Mouse (Mus musculus) E14TG2a.4 (cell line): ENCODE data around the gene Ephx1.

Experiments
- H3K27me3 ChIP-seq: 2 replicates; pipeline ENCODE4 v1.6.1; 2014; ENCODE audit warnings: low read length, control low read depth; ENCODE audit not compliant: insufficient read depth
- H3K36me3 ChIP-seq: 2 replicates; pipeline ENCODE4 v1.6.1; 2014; ENCODE audit warnings: low read length, control low read depth; ENCODE audit not compliant: insufficient read depth
- H3K4me1 ChIP-seq: replicated peaks from 2 replicates; pipeline ENCODE4 v1.6.1; 2014; ENCODE audit warnings: low read depth, low read length, control low read depth
- H3K4me3 ChIP-seq: replicated peaks from 2 replicates; pipeline ENCODE4 v1.5.1; 2014; ENCODE audit warnings: mild to moderate bottlenecking, low read length
- H3K9me3 ChIP-seq: 2 replicates; pipeline ENCODE4 v1.6.1; 2014; ENCODE audit warnings: low read length, control low read depth
- CTCF ChIP-seq: conservative IDR thresholded peaks from 2 replicates; pipeline ENCODE4 v1.5.1; 2014; ENCODE audit warnings: low read length
- NANOG ChIP-seq: IDR thresholded peaks from 2 replicates; pipeline ENCODE4 v1.6.1; 2014; ENCODE audit warnings: borderline replicate concordance, low read length, mixed read lengths
- POU5F1 ChIP-seq: IDR thresholded peaks from 2 replicates; pipeline ENCODE4 v1.6.1; 2014; ENCODE audit warnings: low read length, borderline replicate concordance

The Ephx1 gene

DNA sequence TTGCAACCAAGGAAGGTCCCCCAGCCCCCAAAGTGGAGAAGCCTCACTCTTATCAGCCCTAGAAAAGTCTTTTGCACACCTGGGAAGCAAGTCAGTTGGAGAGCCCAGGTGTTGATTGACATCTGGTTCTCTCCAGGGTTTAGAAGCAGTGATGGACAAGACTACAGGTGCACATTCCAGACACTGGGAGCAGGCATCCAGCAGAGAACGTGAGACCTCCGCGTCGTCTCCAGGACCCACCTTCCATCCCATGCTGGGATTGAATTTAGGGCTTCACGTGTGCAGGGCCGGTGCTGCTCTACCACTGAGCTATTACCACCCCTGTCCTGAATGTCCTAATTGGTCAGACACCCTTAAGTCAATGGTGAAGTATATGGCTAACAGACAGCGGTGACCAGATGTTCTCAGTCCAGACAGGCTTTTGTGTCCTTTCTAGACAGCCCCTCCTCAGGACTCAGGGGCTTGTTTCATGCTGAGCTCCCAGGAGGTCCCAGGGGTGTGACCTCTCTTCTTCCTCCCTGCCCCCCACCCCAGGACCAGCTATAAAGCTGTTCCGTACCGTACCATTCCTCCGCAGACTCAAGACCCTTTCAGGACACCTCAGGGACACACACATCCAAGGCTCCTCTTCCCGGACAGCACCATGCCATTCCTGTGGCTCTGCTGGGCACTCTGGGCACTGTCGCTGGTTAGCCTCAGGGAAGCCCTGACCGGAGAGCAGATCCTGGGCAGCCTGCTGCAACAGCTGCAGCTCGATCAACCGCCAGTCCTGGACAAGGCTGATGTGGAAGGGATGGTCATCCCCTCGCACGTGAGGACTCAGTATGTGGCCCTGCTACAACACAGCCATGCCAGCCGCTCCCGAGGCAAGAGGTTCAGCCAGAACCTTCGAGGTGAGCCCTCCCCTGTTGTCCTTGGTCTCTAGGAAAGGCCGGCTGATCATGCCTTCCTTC is 86.0 kb downstream of the Ephx1 start, which contains the start of gene Lefty1:
Gene Lefty1 (plus strand): TSS at position 556 of the 953 bp plus-strand sequence.
- no peak for TF ChIP-seq NANOG
- no peaks in the 10 kb centered on the region for H3K9me3 ChIP-seq
- peaks cover 27% of the 10 kb centered on the region for H3K36me3 ChIP-seq
- peak within 1 kb of the TSS; percentile 87 for H3K4me3 ChIP-seq
- peaks cover 69% of the 10 kb centered on the region for H3K4me1 ChIP-seq
- H3K27me3 ChIP-seq, result peaks cover 5% of the 10 kb centered on the region; the same call in 1 of the 2 replicates

- H3K4me3 ChIP-seq, result peak overlapping the region; percentile 87
- peaks cover 27% of the 10 kb centered on the region for H3K36me3 ChIP-seq
- H3K27me3 ChIP-seq, result peaks cover 5% of the 10 kb centered on the region; the same call in 1 of the 2 replicates
- peak; percentile 99 for TF ChIP-seq POU5F1
- TF ChIP-seq NANOG, result no peak
- TF ChIP-seq CTCF, result no peak; the same call in 1 of the 2 replicates
- H3K4me1 ChIP-seq, result peaks cover 79% of the 10 kb centered on the region
- no peaks in the 10 kb centered on the region for H3K9me3 ChIP-seq
Measured at GRCm38 (mm10) chr1:180933659-180934058, 87.0 kb downstream of the Ephx1 start.

- no peak overlapping the region for H3K4me3 ChIP-seq
- peaks cover 90% of the 10 kb centered on the region for H3K4me1 ChIP-seq
- no peak for TF ChIP-seq CTCF
- TF ChIP-seq NANOG, result no peak
- TF ChIP-seq POU5F1, result no peak
- peaks cover 5% of the 10 kb centered on the region for H3K36me3 ChIP-seq
- peaks cover 5% of the 10 kb centered on the region; the same call in 1 of the 2 replicates for H3K27me3 ChIP-seq
- H3K9me3 ChIP-seq, result no peaks in the 10 kb centered on the region
Measured at GRCm38 (mm10) chr1:180931106-180931505, 89.6 kb downstream of the Ephx1 start.

DNA sequence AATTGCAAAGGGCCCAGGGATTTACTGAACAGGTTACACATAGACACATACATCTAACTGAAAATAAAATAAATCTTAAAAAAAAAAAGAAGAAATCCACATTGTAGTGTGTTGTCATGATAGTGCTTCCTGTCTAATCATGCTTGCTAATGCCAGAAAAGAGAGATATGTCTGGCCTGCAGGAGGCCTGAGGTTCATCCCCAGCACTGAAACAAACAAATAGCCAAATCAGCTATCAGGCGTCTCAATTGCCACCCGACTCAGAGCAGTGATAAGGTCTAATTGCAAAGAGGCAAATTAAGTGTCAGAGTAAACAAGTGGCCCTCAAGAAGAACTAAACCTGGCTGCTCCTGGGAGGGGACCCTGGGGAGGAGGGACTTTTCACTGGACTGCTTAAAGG is 91.1 kb downstream of the Ephx1 start:
- Histone ChIP-seq H3K4me1 (peaks cover 86% of the 10 kb centered on the region), H3K36me3 (no peaks in the 10 kb centered on the region), H3K9me3 (no peaks in the 10 kb centered on the region), H3K4me3 (no peak overlapping the region), H3K27me3 (no peaks in the 10 kb centered on the region)
- TF ChIP-seq NANOG (no peak), POU5F1 (no peak), CTCF (no peak)

GRCm38 (mm10) chr1:180926286-180926685 is 94.4 kb downstream of the Ephx1 start:
- Histone ChIP-seq H3K9me3 (no peaks in the 10 kb centered on the region), H3K4me3 (peak overlapping the region; percentile 48), H3K4me1 (peaks cover 88% of the 10 kb centered on the region), H3K27me3 (no peaks in the 10 kb centered on the region), H3K36me3 (no peaks in the 10 kb centered on the region)
- TF ChIP-seq POU5F1, result no peak
